Mouse (Mus musculus): ENCODE data around the gene Leng8. TPM values are rescaled to one million over a fixed set of nuclear protein-coding genes. Genes with fewer than 3 reads are reported as not detected.

Leng8 gene
- polyA plus RNA-seq, 1 experiment from 2014 or later: 54.4 TPM

DNA sequence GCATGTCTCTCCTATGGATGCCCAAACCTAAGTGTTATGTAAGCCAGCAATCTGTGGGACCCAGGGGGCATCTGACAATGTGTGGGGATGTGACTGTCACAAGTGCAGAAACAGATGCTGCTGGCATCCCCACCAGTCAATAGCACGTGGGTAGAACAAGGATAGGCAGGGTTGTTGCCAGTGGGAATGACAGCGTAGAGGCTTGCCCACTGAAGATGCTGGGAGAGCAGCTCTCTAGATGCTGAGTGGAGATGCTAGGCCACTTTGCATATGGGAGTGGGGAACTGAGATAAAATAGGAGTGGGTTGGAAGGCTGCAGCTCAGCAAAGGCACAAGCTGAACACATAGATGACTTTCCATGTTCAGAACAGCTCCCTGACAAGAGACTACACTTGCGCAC, 4.3 kb upstream of the Leng8 start:
- H3K4me2 ChIP-seq (replicated peaks; ENCODE audit: low read depth, low read length): no peak overlapping the region
- no peaks in the 10 kb centered on the region for H3K36me3 ChIP-seq (ENCODE audit: control insufficient read depth, insufficient read depth, low read length)
- no peak overlapping the region for H3K4me3 ChIP-seq (ENCODE audit: low read depth, low read length)
- WGBS: 96% methylated on average over 3 of the region's 3 CpGs
- DNase-seq (ENCODE audit: low spot score) (no peak), ATAC-seq (ENCODE audit: low FRiP score) (no peak)
- no peaks in the 10 kb centered on the region for H3K27me3 ChIP-seq (ENCODE audit: control insufficient read depth, insufficient read depth, low read length)
- H3K27ac ChIP-seq (ENCODE audit: low read depth, low read length): no peak overlapping the region
- H3K9me3 ChIP-seq (ENCODE audit: control insufficient read depth, low read length): no peaks in the 10 kb centered on the region
- no peak overlapping the region for H3K9ac ChIP-seq (ENCODE audit: low read depth, low read length)
- H3K4me1 ChIP-seq (replicated peaks; ENCODE audit: control insufficient read depth, insufficient read depth, low read length): no peaks in the 10 kb centered on the region

DNA sequence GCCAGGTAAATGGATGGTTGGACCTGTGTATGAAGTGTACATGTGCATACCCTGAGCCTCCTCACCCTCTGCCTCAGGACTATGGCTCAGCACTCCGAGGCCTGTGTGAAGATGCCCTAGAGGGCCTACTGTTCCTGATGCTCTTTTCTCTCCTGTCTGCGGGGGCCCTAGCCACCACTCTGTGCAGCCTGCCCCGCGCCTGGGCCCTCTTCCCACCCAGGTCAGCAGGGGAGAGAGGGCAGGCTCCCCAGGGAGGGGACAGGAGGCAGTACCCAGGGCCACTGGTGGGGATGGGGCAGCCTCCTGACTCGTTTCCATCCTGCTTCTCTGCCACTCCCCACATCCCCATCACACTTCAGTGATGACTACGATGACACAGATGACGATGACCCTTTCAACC, 3.8 kb upstream of the Leng8 start:
- ATAC-seq (ENCODE audit: low FRiP score) (no peak), DNase-seq (ENCODE audit: low spot score) (no peak)
- Histone ChIP-seq H3K27me3 (ENCODE audit: control insufficient read depth, insufficient read depth, low read length) (no peaks in the 10 kb centered on the region), H3K9me3 (ENCODE audit: control insufficient read depth, low read length) (no peaks in the 10 kb centered on the region), H3K4me2 (replicated peaks; ENCODE audit: low read depth, low read length) (no peak overlapping the region), H3K9ac (ENCODE audit: low read depth, low read length) (no peak overlapping the region), H3K36me3 (ENCODE audit: control insufficient read depth, insufficient read depth, low read length) (no peaks in the 10 kb centered on the region), H3K27ac (ENCODE audit: low read depth, low read length) (no peak overlapping the region), H3K4me1 (replicated peaks; ENCODE audit: control insufficient read depth, insufficient read depth, low read length) (0 out of 2 replicates have a peak, but pooled peaks cover 2% of the 10 kb centered on the region), H3K4me3 (ENCODE audit: low read depth, low read length) (no peak overlapping the region)
- WGBS: 76% methylated on average over 7 of the region's 7 CpGs

DNA sequence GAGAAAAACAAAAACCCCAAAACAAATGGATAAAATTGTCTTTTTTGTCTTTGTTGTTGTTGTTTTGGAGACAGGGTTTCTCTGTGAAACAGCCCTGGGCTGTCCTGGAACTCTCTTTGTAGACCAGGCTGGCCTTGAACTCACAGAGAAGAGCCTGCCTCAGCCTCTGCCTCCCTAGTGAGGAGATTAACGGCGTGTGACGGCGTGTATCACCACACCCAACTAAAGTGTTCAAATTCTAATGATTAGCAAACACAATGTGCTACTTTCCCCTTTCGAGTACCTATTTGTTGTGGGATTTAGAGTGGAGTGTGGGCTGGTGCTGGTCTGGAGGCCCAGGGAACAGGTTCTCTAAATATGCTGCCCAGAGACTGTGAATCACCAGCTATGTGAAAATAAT, 1.9 kb upstream of the Leng8 start:
- DNase-seq (ENCODE audit: low spot score) (no peak), ATAC-seq (ENCODE audit: low FRiP score) (no peak)
- H3K4me2 ChIP-seq (replicated peaks; ENCODE audit: low read depth, low read length): no peak overlapping the region
- no peaks in the 10 kb centered on the region for H3K9me3 ChIP-seq (ENCODE audit: control insufficient read depth, low read length)
- H3K27ac ChIP-seq (ENCODE audit: low read depth, low read length): no peak overlapping the region
- H3K4me3 ChIP-seq (ENCODE audit: low read depth, low read length): no peak overlapping the region
- no peak overlapping the region for H3K9ac ChIP-seq (ENCODE audit: low read depth, low read length)
- peaks cover 3% of the 10 kb centered on the region; the same call in 1 of the 2 replicates for H3K4me1 ChIP-seq (replicated peaks; ENCODE audit: control insufficient read depth, insufficient read depth, low read length)
- no peaks in the 10 kb centered on the region for H3K27me3 ChIP-seq (ENCODE audit: control insufficient read depth, insufficient read depth, low read length)
- 89% methylated on average over 5 of the region's 5 CpGs for WGBS
- H3K36me3 ChIP-seq (ENCODE audit: control insufficient read depth, insufficient read depth, low read length): peaks cover 8% of the 10 kb centered on the region

DNA sequence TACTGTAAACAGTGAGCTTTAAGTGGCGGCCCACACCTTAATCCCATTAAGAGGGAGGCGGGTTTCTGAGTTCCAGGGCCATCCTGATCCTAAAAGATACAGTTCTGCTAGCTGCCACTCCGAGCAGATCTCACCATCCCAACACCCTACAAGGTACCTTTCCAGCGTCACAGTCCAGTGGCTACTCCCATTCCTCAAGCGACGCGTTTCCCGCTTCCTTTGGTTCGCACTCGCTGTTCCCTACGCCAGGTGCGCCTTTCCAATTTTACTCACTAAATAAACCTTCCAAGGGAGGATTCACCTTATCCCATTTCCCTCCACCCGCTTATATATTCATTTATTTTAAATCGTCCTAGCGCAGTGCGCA, 452 bp upstream of the Leng8 start:
- peak overlapping the region; percentile 50 for H3K4me3 ChIP-seq (ENCODE audit: low read depth, low read length)
- peak overlapping the region; percentile 93 for H3K27ac ChIP-seq (ENCODE audit: low read depth, low read length)
- no peak for DNase-seq (ENCODE audit: low spot score)
- peaks cover 15% of the 10 kb centered on the region for H3K36me3 ChIP-seq (ENCODE audit: control insufficient read depth, insufficient read depth, low read length)
- peak overlapping the region; percentile 64 for H3K9ac ChIP-seq (ENCODE audit: low read depth, low read length)
- peak overlapping the region; percentile 78 for H3K4me2 ChIP-seq (replicated peaks; ENCODE audit: low read depth, low read length)
- no peaks in the 10 kb centered on the region for H3K9me3 ChIP-seq (ENCODE audit: control insufficient read depth, low read length)
- ATAC-seq (ENCODE audit: low FRiP score): peak; percentile 23
- no peaks in the 10 kb centered on the region for H3K27me3 ChIP-seq (ENCODE audit: control insufficient read depth, insufficient read depth, low read length)
- 0% methylated on average over 16 of the region's 16 CpGs for WGBS
- H3K4me1 ChIP-seq (replicated peaks; ENCODE audit: control insufficient read depth, insufficient read depth, low read length): peaks cover 3% of the 10 kb centered on the region; the same call in 1 of the 2 replicates

DNA sequence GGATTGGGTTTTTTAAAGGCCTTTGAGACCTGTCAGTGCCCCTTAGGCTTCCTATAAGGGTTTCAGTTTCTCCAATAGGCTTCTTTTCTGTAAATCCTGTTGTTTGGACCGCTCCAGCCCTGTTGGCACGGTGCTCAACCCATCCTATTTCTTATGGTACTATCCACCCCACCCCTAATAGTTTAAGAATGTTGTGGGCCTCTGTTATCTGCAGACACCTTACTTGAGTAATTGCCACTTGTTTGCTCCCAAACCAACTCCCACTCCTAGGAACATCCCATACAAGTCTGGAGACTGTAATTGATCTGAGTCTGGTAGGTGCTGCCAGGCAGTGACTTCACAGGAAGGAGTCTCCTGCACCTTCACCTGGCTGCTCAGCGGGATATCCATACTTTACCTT, 907 bp downstream of the Leng8 start:
- peak overlapping the region; percentile 93 for H3K27ac ChIP-seq (ENCODE audit: low read depth, low read length)
- peak overlapping the region; percentile 85 for H3K9ac ChIP-seq (ENCODE audit: low read depth, low read length)
- ATAC-seq (ENCODE audit: low FRiP score) (no peak), DNase-seq (ENCODE audit: low spot score) (no peak)
- H3K27me3 ChIP-seq (ENCODE audit: control insufficient read depth, insufficient read depth, low read length): no peaks in the 10 kb centered on the region
- H3K4me1 ChIP-seq (replicated peaks; ENCODE audit: control insufficient read depth, insufficient read depth, low read length): peaks cover 3% of the 10 kb centered on the region; the same call in 1 of the 2 replicates
- H3K9me3 ChIP-seq (ENCODE audit: control insufficient read depth, low read length): no peaks in the 10 kb centered on the region
- H3K4me2 ChIP-seq (replicated peaks; ENCODE audit: low read depth, low read length): peak overlapping the region; percentile 78
- peak overlapping the region; percentile 50 for H3K4me3 ChIP-seq (ENCODE audit: low read depth, low read length)
- 47% methylated on average over 3 of the region's 3 CpGs for WGBS
- peaks cover 23% of the 10 kb centered on the region for H3K36me3 ChIP-seq (ENCODE audit: control insufficient read depth, insufficient read depth, low read length)

DNA sequence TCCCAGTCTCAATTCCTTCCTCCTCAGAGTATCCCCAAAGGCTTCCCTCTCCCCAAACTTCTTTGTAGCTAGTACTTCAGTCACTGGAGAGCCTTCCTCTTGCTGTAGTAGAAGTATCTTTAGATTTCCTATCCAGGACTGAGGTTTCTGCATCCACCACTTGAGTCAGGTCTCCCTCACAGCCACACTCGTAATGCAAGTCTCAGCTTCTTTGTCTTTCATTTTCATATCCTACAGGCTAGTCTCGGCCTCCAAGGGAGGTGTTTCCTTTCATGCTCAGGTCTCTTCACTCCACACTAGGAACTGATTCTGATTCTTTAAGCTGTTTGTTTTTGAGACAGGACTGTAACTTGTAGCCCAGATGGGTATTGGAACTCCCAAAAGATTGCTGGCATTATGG, 1.3 kb downstream of the Leng8 start:
- Histone ChIP-seq H3K4me1 (replicated peaks; ENCODE audit: control insufficient read depth, insufficient read depth, low read length) (peaks cover 3% of the 10 kb centered on the region; the same call in 1 of the 2 replicates), H3K36me3 (ENCODE audit: control insufficient read depth, insufficient read depth, low read length) (peaks cover 26% of the 10 kb centered on the region), H3K27ac (ENCODE audit: low read depth, low read length) (no peak overlapping the region), H3K9me3 (ENCODE audit: control insufficient read depth, low read length) (no peaks in the 10 kb centered on the region), H3K4me3 (ENCODE audit: low read depth, low read length) (peak overlapping the region; percentile 50), H3K9ac (ENCODE audit: low read depth, low read length) (peak overlapping the region; percentile 85), H3K4me2 (replicated peaks; ENCODE audit: low read depth, low read length) (peak overlapping the region; percentile 78), H3K27me3 (ENCODE audit: control insufficient read depth, insufficient read depth, low read length) (no peaks in the 10 kb centered on the region)
- WGBS: 88% methylated on average over 2 of the region's 2 CpGs
- ATAC-seq (ENCODE audit: low FRiP score): no peak
- DNase-seq (ENCODE audit: low spot score): no peak

DNA sequence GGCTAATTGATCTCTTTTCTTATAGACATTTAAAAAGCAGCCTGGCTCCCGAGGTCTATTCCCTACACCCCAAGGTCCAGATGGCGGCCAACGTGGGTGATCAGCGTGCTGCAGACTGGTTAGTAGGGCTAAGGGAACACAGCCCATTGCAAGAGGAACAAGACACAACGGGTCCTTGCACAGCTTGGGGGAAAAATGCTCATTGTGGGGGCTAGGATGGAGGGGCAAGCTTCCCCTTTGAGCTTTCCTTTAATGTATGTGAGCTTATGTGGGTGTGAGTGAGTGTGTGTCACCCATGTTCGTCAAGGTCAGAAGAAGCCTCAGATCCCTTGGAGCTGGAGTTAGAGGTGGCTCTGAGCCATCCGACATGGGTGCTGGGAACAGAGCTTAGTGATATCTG, 1.8 kb downstream of the Leng8 start:
- ATAC-seq (ENCODE audit: low FRiP score) (no peak), DNase-seq (ENCODE audit: low spot score) (no peak)
- Histone ChIP-seq H3K27ac (ENCODE audit: low read depth, low read length) (no peak overlapping the region), H3K4me1 (replicated peaks; ENCODE audit: control insufficient read depth, insufficient read depth, low read length) (peaks cover 3% of the 10 kb centered on the region; the same call in 1 of the 2 replicates), H3K9ac (ENCODE audit: low read depth, low read length) (no peak overlapping the region), H3K4me3 (ENCODE audit: low read depth, low read length) (no peak overlapping the region), H3K36me3 (ENCODE audit: control insufficient read depth, insufficient read depth, low read length) (peaks cover 31% of the 10 kb centered on the region), H3K9me3 (ENCODE audit: control insufficient read depth, low read length) (no peaks in the 10 kb centered on the region), H3K4me2 (replicated peaks; ENCODE audit: low read depth, low read length) (no peak overlapping the region), H3K27me3 (ENCODE audit: control insufficient read depth, insufficient read depth, low read length) (no peaks in the 10 kb centered on the region)
- WGBS: 97% methylated on average over 7 of the region's 7 CpGs

DNA sequence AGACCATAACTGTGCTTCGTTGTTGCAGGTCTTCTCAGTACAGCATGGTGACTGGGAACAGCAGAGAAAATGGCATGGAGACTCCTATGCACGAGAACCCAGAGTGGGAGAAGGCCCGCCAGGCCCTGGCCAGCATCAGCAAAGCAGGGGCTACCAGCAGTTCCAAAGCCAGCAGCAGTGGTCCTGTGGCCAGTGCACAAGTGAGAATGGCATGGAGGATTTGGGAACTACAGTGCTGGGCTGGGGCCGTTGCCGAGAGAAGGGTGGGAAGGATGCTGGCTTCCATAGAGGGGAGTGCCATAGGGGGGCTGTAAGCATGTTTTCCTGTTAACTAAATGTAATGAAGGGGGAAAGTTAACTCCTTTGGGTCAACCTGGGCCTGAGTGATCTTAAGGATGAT, 2.6 kb downstream of the Leng8 start:
- Histone ChIP-seq H3K36me3 (ENCODE audit: control insufficient read depth, insufficient read depth, low read length) (peaks cover 36% of the 10 kb centered on the region), H3K27ac (ENCODE audit: low read depth, low read length) (no peak overlapping the region), H3K4me3 (ENCODE audit: low read depth, low read length) (no peak overlapping the region), H3K9ac (ENCODE audit: low read depth, low read length) (no peak overlapping the region), H3K4me2 (replicated peaks; ENCODE audit: low read depth, low read length) (no peak overlapping the region), H3K27me3 (ENCODE audit: control insufficient read depth, insufficient read depth, low read length) (no peaks in the 10 kb centered on the region), H3K4me1 (replicated peaks; ENCODE audit: control insufficient read depth, insufficient read depth, low read length) (peaks cover 3% of the 10 kb centered on the region; the same call in 1 of the 2 replicates), H3K9me3 (ENCODE audit: control insufficient read depth, low read length) (no peaks in the 10 kb centered on the region)
- 95% methylated on average over 5 of the region's 5 CpGs for WGBS
- ATAC-seq (ENCODE audit: low FRiP score): no peak
- no peak for DNase-seq (ENCODE audit: low spot score)

DNA sequence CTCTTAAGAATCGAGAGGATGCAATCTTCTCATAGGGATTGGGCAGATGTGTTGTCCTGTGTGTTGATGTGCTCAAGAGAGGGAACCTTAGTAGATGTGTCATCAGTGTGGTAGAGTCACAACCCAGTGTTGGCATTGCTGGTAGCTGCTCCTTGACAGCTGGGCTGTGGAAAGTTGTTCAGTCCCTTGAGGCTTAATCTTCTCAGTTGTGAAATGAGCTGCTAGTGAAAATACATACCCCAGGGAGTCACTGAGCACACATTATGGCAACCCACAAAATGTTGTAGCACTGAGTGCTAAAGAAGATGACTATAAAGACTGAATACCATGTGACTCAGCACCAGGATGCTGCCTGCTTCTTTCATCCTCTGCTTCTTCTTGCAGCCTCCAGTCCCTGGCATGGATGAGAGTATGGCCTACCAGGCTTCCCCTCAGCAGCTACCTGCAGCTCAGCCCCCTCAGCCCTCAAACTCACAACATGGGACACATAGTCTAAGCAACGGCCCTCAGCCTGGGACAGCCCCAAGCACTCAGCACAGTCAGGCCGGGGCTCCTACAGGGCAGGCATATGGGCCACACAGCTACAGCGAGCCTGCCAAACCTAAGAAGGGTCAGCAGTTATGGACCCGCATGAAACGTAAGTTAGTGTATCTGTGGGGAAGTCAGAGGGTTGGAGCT, 4.9 kb downstream of the Leng8 start:
- Histone ChIP-seq H3K9ac (ENCODE audit: low read depth, low read length) (no peak overlapping the region), H3K4me2 (replicated peaks; ENCODE audit: low read depth, low read length) (no peak overlapping the region), H3K27ac (ENCODE audit: low read depth, low read length) (no peak overlapping the region), H3K9me3 (ENCODE audit: control insufficient read depth, low read length) (no peaks in the 10 kb centered on the region), H3K36me3 (ENCODE audit: control insufficient read depth, insufficient read depth, low read length) (peaks cover 46% of the 10 kb centered on the region), H3K4me3 (ENCODE audit: low read depth, low read length) (no peak overlapping the region), H3K4me1 (replicated peaks; ENCODE audit: control insufficient read depth, insufficient read depth, low read length) (peaks cover 3% of the 10 kb centered on the region; the same call in 1 of the 2 replicates), H3K27me3 (ENCODE audit: control insufficient read depth, insufficient read depth, low read length) (no peaks in the 10 kb centered on the region)
- ATAC-seq (ENCODE audit: low FRiP score): no peak
- 97% methylated on average over 6 of the region's 6 CpGs for WGBS
- DNase-seq (ENCODE audit: low spot score): no peak

Measured in hindbrain, embryonic 11.5 days (tissue).